Mouse (Mus musculus): Measurements from ENCODE around the gene Fam50b.
A peak's percentile ranks its signal among the peaks of the same experiment; 100 is the strongest.

Gene Fam50b

DNA sequence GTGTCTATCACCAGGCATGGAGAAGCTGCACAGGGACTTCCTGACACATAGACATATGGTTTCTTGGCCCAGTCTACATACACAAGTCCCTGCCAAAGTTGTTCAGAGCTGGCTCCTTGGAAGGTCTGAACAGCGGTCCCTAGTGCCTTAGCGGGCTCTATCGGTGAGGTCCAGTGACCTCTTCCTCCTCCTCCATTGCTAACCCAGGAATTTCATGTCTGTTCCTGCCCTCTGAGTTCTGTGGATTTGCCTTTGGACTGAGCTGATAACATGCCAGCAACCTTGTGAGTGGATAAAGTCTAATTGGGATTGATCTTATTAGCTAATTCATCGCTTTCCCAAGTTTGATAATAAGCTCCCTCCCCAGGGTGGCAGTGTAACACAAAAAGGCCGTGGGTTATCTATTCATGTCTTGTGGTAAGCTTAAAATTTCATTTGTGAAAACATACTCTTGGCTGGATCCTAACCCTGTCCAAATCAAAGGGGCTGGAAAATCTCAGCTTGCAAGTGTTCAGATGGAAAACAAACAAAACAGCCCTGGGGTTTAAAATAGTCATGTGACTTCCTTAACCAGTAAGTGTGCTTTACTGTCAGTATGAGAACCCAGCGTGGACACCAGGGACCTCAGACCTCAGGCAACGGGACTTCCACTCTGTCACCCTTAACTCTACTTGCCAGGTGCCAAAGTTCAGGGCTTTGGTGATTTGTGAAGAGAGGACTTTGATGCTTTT, 3.5 kb downstream of the Fam50b start:
- DNase-seq (ENCODE audit: low spot score in 2 of 2), result no peak

DNA sequence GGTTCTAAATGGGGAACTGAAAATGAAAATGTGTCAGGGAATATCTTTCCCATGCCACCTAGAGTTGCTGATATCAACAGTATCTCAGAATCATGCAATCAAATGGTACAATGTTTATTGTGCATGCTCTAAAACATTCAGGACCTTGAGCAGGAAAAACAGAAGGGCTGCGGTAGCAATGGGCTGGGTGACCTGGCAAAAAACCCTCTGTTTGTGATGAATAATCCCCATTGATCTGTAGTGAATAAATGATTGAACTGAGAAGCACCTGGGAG, 4.0 kb downstream of the Fam50b start:
- DNase-seq (ENCODE audit: low spot score in 2 of 2), result no peak

DNA sequence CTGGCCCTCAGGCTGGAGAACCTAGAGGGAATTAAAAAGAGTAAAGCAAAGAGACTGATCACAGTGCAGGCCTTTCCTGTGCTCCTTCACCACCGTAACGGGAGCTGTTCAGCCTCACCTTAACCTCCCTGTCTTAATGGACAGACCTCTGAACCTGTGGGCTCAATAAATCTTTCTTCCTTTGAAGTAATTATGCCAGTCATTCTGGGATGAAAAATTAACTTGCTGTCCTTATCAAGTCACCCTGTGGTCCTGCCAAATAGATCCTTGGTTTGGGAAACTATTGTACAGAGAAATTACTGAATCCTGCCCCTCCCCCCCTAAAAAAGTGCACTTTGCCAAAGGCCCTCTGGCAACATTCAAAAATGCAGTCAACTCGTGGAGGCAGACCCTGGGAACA, 4.4 kb downstream of the Fam50b start:
- DNase-seq (ENCODE audit: low spot score in 2 of 2), result no peak

GRCm38 (mm10) chr13:34741254-34741653, 6.6 kb downstream of the Fam50b start:
- no peak for DNase-seq (ENCODE audit: low spot score in 2 of 2)

- DNase-seq (ENCODE audit: low spot score in 2 of 2), result no peak
Measured at GRCm38 (mm10) chr13:34741813-34742568, 7.3 kb downstream of the Fam50b start.

DNA sequence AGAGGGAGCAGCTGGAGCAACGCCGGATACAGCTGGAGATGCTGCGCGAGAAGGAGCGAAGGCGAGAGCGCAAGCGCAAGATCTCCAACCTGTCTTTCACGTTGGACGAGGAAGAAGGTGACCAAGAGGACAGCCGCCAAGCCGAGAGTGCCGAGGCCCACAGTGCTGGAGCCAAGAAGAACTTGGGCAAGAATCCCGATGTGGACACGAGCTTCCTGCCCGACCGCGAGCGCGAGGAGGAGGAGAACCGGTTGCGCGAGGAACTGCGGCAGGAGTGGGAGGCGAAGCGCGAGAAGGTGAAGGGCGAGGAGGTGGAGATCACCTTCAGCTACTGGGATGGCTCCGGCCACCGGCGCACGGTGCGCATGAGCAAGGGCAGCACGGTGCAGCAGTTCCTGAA, 12.2 kb downstream of the Fam50b start:
- DNase-seq (ENCODE audit: low spot score in 2 of 2), result no peak

DNA sequence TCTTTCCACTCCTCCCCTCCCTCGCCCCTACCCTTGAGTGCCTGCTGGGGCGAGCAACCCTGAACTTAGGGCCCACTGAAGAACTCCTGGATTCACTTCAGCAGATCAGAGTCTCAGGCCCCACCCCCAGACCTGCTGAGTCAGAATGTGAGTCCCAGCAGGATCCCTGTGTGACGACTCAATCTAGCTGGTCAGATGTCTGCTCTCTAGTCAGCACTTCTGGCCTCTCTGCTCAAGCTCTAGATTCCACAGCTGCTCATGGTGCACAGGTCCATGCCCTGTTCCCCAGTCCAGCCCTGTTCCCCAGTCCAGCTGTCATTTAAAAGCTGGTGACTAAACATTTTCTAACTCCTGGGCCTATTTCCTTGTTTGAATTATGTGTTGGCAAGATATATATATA, 13.9 kb downstream of the Fam50b start:
- DNase-seq (ENCODE audit: low spot score in 2 of 2), result no peak

DNA sequence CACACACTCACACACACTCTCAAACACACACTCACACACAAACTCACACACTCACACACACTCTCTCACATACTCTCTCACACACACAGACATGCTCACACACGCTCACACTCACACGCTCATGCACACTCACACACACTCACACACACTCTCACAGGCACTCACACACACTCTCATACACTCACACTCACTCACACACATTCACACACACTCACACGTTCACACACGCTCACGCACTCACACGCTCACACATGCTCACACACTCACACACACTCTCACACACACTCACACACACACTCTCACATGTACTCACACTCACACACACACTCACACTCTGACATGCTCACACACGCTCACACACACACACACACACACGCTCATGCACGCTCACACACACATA, 24.6 kb downstream of the Fam50b start:
- DNase-seq (ENCODE audit: low spot score in 2 of 2), result no peak

DNA sequence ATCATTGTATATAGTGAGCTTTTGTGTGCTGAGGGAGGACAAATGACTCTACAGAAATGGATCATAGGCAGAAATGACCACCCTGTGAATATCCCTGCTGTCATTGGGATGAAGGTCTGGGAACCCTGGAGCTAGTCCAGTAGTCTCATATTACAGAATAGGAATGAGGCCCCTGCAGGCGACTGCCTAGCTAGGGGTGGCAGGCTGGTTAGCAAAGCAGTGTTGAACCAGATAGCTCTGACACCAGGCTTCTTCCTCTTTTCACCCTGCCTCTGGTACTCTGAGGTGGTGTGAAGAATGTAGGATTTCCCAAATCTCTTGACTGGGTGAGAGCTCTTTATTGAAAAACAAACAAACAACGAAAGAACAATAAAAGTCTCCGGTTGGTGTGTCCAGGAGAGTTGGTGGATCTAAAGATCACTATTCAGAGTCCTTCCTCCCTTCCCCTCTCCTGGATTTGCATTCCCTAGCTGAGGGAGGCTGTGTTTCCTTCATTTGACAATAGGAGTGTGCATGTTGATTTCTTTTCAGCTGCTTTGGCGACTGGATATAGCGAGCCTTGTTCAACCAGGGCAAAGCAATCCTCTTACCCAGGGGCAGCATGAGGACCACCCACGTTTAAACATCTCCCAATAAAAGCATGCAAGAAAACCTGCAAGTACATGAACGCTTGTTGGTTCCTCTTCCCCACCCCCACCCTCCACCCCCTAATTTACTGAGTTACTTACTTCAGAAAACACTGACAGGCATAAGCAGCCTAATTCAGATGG, 26.1 kb downstream of the Fam50b start:
- no peak for DNase-seq (ENCODE audit: low spot score in 2 of 2)

- DNase-seq (ENCODE audit: low spot score in 2 of 2), result no peak
Measured at GRCm38 (mm10) chr13:34762136-34762535, 27.5 kb downstream of the Fam50b start.

DNA sequence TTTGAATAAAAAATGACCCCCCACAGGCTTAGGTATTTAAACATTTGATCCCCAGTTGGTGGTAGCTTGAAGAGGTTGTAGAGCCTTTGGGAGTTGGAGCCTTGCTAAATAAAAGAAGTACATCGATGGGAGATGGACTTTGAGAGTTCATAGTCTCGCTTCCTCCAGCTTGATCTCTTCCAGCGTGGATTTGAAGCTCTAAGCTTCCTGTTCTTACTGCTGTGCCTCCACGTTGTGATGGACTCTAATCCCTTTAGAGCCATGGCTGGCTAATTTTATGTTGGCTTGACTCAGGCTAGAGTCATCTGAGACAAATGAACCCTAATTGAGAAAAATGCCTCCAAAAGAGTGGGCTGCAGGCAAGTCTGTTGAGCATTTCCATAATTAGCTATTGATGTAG, 28.2 kb downstream of the Fam50b start:
- DNase-seq (ENCODE audit: low spot score in 2 of 2), result no peak

GRCm38 (mm10) chr13:34765269-34765668, 30.6 kb downstream of the Fam50b start:
- DNase-seq (ENCODE audit: low spot score in 2 of 2), result no peak

DNA sequence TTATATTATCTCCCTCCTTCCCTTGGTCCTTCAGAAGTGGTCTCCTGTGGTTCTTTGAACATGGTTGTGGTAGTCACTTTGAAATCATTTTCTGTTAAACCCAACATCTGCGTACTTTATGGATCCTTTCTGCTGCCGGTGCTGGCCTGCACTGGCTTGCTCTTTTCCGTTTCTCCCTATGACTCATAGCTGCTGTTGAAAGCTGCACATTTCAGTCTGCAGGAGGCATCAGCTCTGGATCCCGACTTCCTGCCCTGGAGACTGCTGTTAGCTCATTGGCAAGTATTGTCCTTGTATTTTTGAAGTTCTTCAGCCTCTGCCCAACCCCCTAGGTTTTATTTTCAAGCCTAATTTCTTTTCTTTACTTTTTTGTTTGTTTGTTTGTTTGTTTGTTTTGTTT, 31.9 kb downstream of the Fam50b start:
- peak in 1 of 2 experiments; percentile 7 for DNase-seq (ENCODE audit: low spot score in 2 of 2)

DNA sequence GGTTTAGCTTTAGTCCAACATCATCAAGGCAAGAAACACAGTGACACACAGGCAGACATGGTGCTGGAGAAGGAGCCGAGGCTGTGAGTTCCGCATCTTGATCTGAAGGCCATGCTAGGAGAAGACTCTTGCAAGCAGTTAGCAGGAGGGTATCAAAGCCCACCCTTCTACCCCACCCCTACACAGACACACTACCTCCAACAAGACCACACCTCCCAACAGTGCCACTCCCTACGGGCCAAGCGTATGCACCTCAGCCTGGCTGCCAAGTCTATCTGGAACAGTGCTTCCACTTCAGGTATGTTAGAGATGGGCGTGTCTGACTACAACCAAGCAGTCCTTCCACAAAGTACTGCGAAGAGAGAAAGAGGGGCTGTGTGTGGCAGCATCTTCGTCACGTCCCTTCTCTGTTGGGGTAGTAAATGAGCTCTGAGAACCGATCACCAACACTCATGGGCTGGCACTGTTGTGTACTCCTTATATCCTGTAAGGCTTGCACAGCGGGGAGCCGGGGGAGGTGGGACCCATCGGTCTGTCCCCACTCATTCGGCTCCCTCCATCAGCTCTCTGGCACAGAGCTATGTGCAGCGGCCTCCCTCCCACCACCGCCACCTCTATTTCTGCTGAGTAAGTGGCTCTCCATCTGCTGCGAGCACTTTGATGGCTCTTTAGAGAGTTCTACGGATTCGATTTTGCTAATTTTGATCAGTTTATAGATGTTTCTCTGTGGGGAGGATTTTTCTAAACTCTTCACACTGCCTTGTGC, 33.1 kb downstream of the Fam50b start:
- DNase-seq (ENCODE audit: low spot score in 2 of 2), result peak; percentile 12 to 14

- no peak for DNase-seq (ENCODE audit: low spot score in 2 of 2)
Measured at GRCm38 (mm10) chr13:34776767-34777166, 42.1 kb downstream of the Fam50b start.

- DNase-seq (ENCODE audit: low spot score in 2 of 2), result no peak
Measured at GRCm38 (mm10) chr13:34780856-34781610, 46.4 kb downstream of the Fam50b start.

DNA sequence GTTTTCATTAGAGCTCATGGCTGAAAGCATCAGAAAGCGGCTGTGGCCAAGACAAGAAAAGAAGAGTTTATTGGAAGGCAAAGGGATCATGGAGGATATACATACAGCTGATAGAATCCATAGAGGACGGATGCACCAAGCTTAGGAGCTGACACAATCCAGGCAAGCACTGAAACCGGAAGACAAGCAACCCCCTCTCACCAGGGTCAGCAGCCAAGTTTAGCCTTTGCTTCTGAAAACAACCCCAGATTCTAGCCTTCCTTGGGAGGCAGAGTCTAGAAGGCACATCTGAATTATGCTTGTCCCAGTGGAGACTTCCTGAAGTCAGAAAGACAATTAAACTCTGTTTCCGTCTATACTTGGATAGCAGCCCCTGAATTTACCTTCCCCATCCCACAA, 47.0 kb downstream of the Fam50b start:
- no peak for DNase-seq (ENCODE audit: low spot score in 2 of 2)

- no peak for DNase-seq (ENCODE audit: low spot score in 2 of 2)
Measured at GRCm38 (mm10) chr13:34784818-34785217, 50.2 kb downstream of the Fam50b start.

GRCm38 (mm10) chr13:34786634-34787033, 52.0 kb downstream of the Fam50b start:
- DNase-seq (ENCODE audit: low spot score in 2 of 2), result no peak

DNA sequence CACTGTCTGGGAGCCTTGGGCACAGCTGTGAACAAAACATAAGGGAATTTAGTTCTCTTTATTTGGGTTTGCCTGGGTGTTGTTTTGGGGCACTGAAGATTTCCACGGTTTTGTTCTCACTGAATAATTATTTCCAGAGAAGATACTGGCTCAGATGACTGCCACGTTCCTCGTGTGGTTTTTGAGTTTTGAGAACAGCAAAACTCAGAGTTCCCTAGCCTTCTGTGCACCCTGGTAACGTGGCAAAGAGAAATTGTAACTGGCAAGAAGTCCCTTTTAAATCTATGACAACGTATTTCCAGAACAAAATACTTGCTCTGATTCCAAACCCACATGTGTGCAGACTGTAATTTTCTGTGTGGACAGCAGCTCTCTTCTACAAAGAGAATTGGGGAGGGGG, 52.9 kb downstream of the Fam50b start:
- DNase-seq (ENCODE audit: low spot score in 2 of 2), result no peak

DNA sequence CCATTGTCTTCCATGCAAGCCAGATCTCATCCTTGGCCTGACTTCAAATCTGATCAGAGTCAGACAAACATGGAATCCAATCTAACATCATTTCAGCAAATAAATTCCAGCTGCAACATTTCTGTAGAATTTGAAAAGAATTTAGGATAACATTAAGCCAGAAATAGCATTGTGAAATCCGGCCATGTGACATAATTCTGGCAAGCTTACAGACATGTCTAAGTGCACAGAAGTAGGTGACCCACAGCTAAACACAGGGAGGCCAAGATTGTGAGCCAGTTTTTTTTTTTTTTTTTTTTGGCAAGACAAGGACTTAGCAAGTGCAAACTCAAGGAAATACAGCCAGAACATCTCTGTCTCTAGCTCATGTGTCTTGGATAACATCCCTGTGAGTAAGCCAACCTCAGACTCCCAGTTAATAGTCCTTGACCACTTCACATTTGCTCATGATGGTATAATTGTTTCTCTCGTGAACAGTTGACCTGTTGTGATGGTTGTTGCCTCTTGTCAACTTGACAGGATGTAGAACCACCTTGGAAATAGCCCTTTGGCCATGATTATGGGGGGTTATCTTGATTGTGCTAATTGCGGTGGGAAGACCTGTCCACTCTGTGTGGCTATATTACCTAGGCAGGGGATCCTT, 54.6 kb downstream of the Fam50b start:
- no peak for DNase-seq (ENCODE audit: low spot score in 2 of 2)

Data from right cerebral cortex, postnatal 36 days (tissue).